Mouse (Mus musculus): ENCODE results near the gene Plxnb3.

The Plxnb3 gene

DNA sequence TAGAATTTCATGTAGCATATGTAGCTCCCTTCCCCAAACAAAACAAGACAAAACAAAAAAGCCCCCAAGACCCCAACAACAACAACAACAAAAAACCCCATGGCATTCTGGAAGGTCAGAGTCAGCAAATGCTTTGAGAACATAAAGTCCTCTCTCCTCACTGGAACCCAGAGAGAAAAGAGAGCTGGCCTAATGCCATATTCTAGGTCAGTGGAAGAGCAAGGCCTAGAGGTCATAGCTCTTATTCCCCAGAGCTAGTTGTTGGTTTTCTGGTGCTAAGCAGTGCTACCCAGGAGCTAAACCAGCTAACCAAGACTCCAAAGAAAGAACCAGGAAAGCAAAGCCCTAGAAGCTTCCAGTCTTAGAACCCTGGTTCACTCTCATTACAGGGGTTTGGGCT lies 28.8 kb downstream of the Plxnb3 start:
- no peak for DNase-seq (ENCODE audit: low spot score in 2 of 2)

DNA sequence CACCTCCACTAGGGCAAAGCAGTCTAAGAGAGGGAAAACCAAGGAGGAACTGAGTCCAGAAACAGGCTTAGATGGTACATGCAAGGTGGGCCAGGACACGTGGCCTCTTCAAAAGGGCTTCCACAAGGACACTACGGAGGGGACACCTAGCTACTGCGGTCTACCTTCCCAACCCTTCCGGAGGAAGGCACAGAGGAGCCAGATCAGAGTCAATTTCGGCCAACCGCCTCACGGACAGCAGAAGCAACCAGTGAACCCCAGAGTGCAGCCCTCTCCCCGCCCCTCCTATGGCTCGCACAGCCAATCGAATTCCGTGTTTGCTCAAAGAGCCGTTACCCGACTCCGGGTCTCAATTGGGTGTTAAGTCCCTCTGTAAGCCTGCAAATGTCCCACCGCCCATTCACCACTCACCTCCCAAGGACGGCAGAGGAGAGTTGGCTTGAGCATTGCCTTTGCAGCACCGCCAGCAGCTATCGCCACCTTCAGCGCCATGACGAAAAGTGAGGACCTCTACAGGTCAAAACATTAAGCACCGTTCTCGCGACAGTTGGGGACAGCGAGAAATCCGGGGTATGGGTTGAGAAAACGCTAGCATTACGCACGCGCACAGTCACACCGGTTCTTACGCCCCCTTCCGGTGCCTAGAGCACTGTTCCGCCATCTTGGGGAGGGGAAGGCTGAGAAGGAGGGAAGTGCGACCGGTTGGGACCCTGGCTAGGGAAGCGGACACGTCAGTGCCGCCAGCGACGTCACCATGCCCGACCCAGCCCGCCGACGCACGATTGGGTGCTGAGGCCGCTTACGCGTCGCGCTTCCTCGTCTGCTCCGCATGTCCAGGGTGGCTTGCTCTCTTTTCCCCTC lies 29.7 kb downstream of the Plxnb3 start, which contains the start of the genes Idh3g and Ssr4:
Gene Idh3g, minus strand, starts transcription at position 534 of the 861 bp plus-strand sequence.
Gene Ssr4, plus strand, starts transcription at position 665 of the 861 bp plus-strand sequence.
- DNase-seq (ENCODE audit: low spot score in 2 of 2): peak; percentile 81 to 89

DNA sequence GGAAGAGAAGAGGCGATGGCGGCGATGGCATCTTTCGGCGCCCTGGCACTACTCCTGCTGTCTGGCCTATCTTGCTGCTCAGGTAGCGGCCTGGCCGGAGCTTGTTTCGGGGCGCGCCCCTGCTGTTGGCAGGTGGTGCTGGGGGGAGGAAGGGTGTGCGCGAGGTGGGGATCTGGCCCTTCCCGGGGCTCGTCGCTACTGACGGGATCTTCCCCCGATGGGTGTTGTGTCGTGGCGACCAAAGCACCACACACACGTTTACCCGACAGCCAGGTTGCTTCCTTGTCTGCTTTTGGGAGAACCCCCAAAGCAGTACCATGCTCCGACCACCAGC lies 30.3 kb downstream of the Plxnb3 start:
- DNase-seq (ENCODE audit: low spot score in 2 of 2): no peak

DNA sequence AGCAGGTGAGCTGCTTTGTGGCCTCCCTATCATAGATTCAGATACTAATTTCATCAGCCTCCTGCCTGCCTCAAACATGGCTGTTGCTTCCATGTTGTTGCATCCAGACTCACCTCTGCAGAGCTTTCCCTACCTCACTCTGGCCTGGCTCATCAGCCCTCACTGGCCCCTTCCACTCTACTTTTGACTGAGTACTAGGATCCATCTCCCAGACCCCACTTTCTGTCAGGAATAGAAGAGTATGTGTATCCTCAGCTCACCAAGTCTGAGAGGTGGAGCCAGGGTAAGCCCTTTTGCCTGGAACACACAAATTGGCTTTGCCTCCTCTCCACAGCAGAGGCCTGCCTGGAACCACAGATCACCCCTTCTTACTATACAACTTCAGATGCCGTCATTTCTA lies 31.6 kb downstream of the Plxnb3 start:
- no peak for DNase-seq (ENCODE audit: low spot score in 2 of 2)

DNA sequence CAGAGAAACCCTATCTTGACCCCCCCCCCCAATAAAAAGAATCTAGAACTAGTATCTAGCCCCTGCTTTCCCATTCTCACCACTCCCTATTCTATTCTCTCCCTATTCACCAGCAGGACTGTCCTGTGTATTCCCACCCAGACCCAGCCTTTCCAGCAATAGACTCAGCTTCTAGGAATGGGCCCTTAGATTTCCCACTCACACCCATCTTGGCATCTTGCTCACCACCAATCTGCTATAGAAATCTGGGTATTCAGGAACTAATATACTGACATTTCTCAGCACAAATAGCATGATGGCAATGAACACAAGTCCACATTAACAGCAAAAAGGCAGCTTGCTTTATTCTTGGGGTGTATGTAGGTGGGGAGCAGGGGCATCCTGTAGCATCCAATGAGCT lies 36.1 kb downstream of the Plxnb3 start:
- no peak for DNase-seq (ENCODE audit: low spot score in 2 of 2)

DNA sequence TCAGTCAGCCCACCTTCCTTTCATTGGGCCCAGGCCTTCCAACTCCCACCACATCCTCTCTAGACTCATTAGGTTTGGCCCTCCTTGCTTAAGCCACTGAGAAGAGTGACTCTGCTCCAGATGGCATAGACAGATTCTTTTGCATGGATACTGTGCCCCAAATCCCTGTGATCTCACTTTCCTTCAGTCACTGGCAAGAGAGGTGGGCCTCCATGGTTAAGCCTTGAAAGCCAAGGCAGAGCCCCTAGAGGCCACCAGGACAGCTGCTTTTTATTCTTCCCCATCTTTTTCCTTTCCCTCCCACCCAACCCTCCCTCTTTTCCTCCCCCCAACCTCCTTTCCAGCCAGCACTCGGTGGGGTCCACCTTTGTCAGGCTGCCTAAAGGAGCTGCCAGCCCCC lies 36.6 kb downstream of the Plxnb3 start:
- DNase-seq (ENCODE audit: low spot score in 2 of 2): no peak

DNA sequence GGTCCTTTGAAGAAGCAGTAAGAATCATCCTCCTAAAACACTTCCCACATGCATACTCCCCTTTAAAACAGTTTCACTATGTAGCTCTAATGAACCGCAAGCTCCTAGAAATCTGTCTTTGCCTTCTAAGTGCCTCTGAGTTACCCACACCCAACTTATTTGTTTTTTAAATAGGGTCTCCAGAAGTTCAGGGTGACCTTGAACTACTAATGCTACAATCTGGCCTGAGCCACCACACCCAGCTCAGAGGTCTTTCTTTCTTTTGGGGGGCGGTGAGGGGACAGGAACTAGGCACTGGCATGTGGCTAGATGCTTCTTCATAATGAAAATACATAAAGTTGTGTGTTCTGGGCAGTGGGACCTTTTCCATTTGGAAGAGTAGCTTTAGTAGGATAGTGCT lies 40.6 kb downstream of the Plxnb3 start:
- no peak for DNase-seq (ENCODE audit: low spot score in 2 of 2)

DNA sequence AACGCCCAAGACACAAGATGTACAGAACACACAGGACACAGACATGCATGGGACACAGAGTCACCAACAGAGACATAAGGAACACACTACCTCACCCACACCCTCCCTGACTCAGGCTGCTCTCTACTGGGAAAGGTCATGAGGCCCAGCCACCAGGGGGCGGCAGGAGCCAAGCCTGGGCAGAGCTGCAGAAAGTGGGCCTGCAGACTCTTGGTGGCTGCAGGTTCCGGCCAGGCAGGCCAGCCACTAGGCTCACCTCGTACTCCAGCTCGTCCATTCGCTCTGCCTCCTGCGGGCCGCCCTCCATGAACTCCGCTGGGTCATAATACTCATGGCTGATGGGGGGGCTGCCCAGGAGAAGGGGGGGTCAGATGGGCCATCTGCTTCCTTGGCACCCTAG lies 41.6 kb downstream of the Plxnb3 start:
- DNase-seq (ENCODE audit: low spot score in 2 of 2): peak; percentile 48 to 59

DNA sequence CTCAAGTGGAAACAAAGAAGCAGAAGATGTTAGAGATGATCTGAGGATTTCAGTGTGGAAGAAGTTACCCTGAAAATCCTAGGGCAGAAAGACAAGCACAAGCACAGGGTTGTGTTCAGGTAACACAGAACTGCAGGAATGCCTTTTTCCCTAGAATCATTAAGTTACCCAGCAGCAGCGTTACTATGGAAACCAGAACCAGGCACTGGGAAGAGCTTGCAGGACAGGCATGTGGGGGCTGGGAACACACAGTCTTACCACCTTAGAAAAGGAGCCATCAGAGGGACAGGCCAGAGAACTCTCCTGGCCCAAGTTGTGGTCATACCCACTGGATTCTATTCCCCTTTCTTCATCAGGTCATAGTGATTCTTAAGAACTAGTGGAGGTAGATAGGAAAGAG lies 48.9 kb downstream of the Plxnb3 start:
- DNase-seq (ENCODE audit: low spot score in 2 of 2): no peak

DNA sequence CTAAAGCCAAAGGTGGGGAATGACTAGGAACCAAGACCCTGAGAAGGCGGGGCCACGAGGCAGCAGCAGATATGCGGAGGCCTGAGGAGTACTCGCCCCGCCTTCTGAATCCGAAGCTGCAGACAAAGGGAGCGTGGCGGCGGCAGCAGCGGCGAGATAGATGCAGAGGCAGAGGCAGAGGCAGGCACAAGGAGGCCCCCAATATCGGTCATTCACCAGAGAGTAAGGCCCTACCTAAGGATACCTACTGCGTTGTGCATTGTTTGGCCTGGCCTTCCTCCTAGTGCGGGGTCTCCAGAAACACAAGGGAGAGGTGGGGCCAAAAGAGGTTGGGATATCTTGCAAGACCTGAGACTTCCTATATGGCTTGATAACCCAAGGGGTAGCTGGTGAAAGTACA lies 58.2 kb downstream of the Plxnb3 start:
- DNase-seq (ENCODE audit: low spot score in 2 of 2): no peak

DNA sequence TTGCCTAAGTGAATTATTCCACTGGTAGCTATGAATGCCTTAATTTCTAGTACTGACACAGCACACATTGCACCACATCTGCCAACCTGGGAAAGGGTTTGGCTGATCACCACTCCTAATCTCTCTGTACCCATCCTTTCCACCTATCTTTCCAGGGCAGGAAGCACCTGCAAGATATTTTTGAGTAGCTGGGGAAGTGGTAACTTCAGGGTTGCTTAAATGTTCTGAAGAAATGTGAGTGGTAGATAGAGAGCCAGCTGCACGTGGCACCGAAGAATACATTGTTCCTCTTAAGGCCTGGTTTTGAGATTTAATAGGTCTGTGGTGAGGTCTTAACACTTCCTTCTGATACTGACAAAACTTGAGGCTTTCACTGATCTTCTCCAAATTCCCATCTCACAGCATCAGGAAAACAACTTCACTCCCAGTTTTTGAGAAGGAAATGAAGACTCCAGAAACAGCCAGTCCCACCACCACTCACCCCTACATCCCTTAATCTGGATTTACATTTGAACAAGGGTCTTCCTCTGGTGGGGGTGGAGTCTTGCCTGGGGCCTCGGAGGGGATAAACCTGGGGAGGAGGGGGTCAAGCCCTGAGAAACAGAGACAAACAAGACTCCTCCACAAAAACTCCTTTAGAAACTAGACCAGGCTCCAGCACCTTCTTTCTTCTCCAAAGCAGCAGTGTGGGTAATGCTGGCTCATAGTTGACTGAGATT lies 59.9 kb downstream of the Plxnb3 start:
- DNase-seq (ENCODE audit: low spot score in 2 of 2): no peak
